Mouse (Mus musculus): ENCODE measurements at regions not wholly inside any gene's neighbourhood (a gene's known extent, or its start where the extent isn't known, plus 50 kb on each side); places are given as distances from the start of the nearest gene placed in this dataset.
A peak's percentile ranks its signal among the peaks of the same experiment; 100 is the strongest.

GRCm38 (mm10) chr13:92940610-92941009, 96.0 kb downstream of the Mtx3 start:
- WGBS: 83% methylated on average over 6 of the region's 6 CpGs
- no peaks in the 10 kb centered on the region for H3K4me1 ChIP-seq
- H3K27me3 ChIP-seq (replicated peaks; ENCODE audit: low read depth, poor library complexity, severe bottlenecking): no peaks in the 10 kb centered on the region
- H3K27ac ChIP-seq (replicated peaks): no peak overlapping the region
- DNase-seq (ENCODE audit: low spot score): no peak
- no peaks in the 10 kb centered on the region for H3K9me3 ChIP-seq
- H3K4me3 ChIP-seq: no peak overlapping the region
- H3K36me3 ChIP-seq (replicated peaks): no peaks in the 10 kb centered on the region

GRCm38 (mm10) chr13:92948560-92948959, 104.0 kb downstream of the Mtx3 start:
- Histone ChIP-seq H3K4me3 (no peak overlapping the region), H3K27me3 (replicated peaks; ENCODE audit: low read depth, poor library complexity, severe bottlenecking) (no peaks in the 10 kb centered on the region), H3K27ac (replicated peaks) (no peak overlapping the region), H3K9me3 (no peaks in the 10 kb centered on the region), H3K4me1 (no peaks in the 10 kb centered on the region), H3K36me3 (replicated peaks) (no peaks in the 10 kb centered on the region)
- 63% methylated on average over 2 of the region's 2 CpGs for WGBS
- no peak for DNase-seq (ENCODE audit: low spot score)

GRCm38 (mm10) chr13:92960031-92960430, 115.5 kb downstream of the Mtx3 start:
- Histone ChIP-seq H3K27me3 (replicated peaks; ENCODE audit: low read depth, poor library complexity, severe bottlenecking) (no peaks in the 10 kb centered on the region), H3K4me1 (no peaks in the 10 kb centered on the region), H3K9me3 (no peaks in the 10 kb centered on the region), H3K4me3 (no peak overlapping the region), H3K36me3 (replicated peaks) (no peaks in the 10 kb centered on the region), H3K27ac (replicated peaks) (no peak overlapping the region)
- WGBS: 78% methylated on average over 4 of the region's 4 CpGs
- DNase-seq (ENCODE audit: low spot score): no peak

- 88% methylated on average over 5 of the region's 5 CpGs for WGBS
- no peaks in the 10 kb centered on the region for H3K4me1 ChIP-seq
- no peak overlapping the region for H3K27ac ChIP-seq (replicated peaks)
- H3K4me3 ChIP-seq: no peak overlapping the region
- no peaks in the 10 kb centered on the region for H3K9me3 ChIP-seq
- H3K36me3 ChIP-seq (replicated peaks): no peaks in the 10 kb centered on the region
- no peak for DNase-seq (ENCODE audit: low spot score)
- H3K27me3 ChIP-seq (replicated peaks; ENCODE audit: low read depth, poor library complexity, severe bottlenecking): no peaks in the 10 kb centered on the region
These were observed 118.1 kb downstream of the Mtx3 start for GRCm38 (mm10) chr13:92962625-92963024.

GRCm38 (mm10) chr13:92963351-92963895, 118.9 kb downstream of the Mtx3 start:
- H3K27ac ChIP-seq (replicated peaks): no peak overlapping the region
- WGBS: 90% methylated on average over 2 of the region's 2 CpGs
- H3K27me3 ChIP-seq (replicated peaks; ENCODE audit: low read depth, poor library complexity, severe bottlenecking): no peaks in the 10 kb centered on the region
- no peak for DNase-seq (ENCODE audit: low spot score)
- H3K9me3 ChIP-seq: no peaks in the 10 kb centered on the region
- H3K4me3 ChIP-seq: no peak overlapping the region
- no peaks in the 10 kb centered on the region for H3K36me3 ChIP-seq (replicated peaks)
- no peaks in the 10 kb centered on the region for H3K4me1 ChIP-seq

- DNase-seq (ENCODE audit: low spot score): no peak
- Histone ChIP-seq H3K9me3 (no peaks in the 10 kb centered on the region), H3K27ac (replicated peaks) (no peak overlapping the region), H3K4me1 (no peaks in the 10 kb centered on the region), H3K27me3 (replicated peaks; ENCODE audit: low read depth, poor library complexity, severe bottlenecking) (no peaks in the 10 kb centered on the region), H3K4me3 (no peak overlapping the region), H3K36me3 (replicated peaks) (no peaks in the 10 kb centered on the region)
- 86% methylated on average over 5 of the region's 5 CpGs for WGBS
These were observed 119.7 kb downstream of the Mtx3 start for GRCm38 (mm10) chr13:92964213-92964743.

GRCm38 (mm10) chr13:92967025-92967610, 122.6 kb downstream of the Mtx3 start:
- no peak for DNase-seq (ENCODE audit: low spot score)
- no peak overlapping the region for H3K4me3 ChIP-seq
- H3K36me3 ChIP-seq (replicated peaks): no peaks in the 10 kb centered on the region
- 62% methylated on average over 1 of the region's 1 CpGs for WGBS
- no peaks in the 10 kb centered on the region for H3K4me1 ChIP-seq
- H3K9me3 ChIP-seq: no peaks in the 10 kb centered on the region
- no peaks in the 10 kb centered on the region for H3K27me3 ChIP-seq (replicated peaks; ENCODE audit: low read depth, poor library complexity, severe bottlenecking)
- H3K27ac ChIP-seq (replicated peaks): no peak overlapping the region

GRCm38 (mm10) chr13:92969579-92969978, 125.0 kb downstream of the Mtx3 start:
- H3K4me3 ChIP-seq: no peak overlapping the region
- no peaks in the 10 kb centered on the region for H3K9me3 ChIP-seq
- no peak for DNase-seq (ENCODE audit: low spot score)
- H3K27ac ChIP-seq (replicated peaks): no peak overlapping the region
- H3K4me1 ChIP-seq: 0 out of 2 replicates have a peak, but pooled peaks cover 3% of the 10 kb centered on the region
- H3K27me3 ChIP-seq (replicated peaks; ENCODE audit: low read depth, poor library complexity, severe bottlenecking): no peaks in the 10 kb centered on the region
- 91% methylated on average over 1 of the region's 1 CpGs for WGBS
- H3K36me3 ChIP-seq (replicated peaks): no peaks in the 10 kb centered on the region

GRCm38 (mm10) chr13:92972891-92973290, 128.3 kb downstream of the Mtx3 start:
- H3K9me3 ChIP-seq: no peaks in the 10 kb centered on the region
- no peak for DNase-seq (ENCODE audit: low spot score)
- no peak overlapping the region for H3K27ac ChIP-seq (replicated peaks)
- no peaks in the 10 kb centered on the region for H3K36me3 ChIP-seq (replicated peaks)
- no peaks in the 10 kb centered on the region for H3K27me3 ChIP-seq (replicated peaks; ENCODE audit: low read depth, poor library complexity, severe bottlenecking)
- H3K4me1 ChIP-seq: 0 out of 2 replicates have a peak, but pooled peaks cover 3% of the 10 kb centered on the region
- WGBS: 75% methylated on average over 5 of the region's 5 CpGs
- H3K4me3 ChIP-seq: no peak overlapping the region

- no peak for DNase-seq (ENCODE audit: low spot score)
- WGBS: 76% methylated on average over 4 of the region's 4 CpGs
- Histone ChIP-seq H3K36me3 (replicated peaks) (no peaks in the 10 kb centered on the region), H3K9me3 (no peaks in the 10 kb centered on the region), H3K4me1 (0 out of 2 replicates have a peak, but pooled peaks cover 3% of the 10 kb centered on the region), H3K27me3 (replicated peaks; ENCODE audit: low read depth, poor library complexity, severe bottlenecking) (no peaks in the 10 kb centered on the region), H3K27ac (replicated peaks) (no peak overlapping the region), H3K4me3 (no peak overlapping the region)
These were observed 129.2 kb downstream of the Mtx3 start for GRCm38 (mm10) chr13:92973791-92974190.

- peak; percentile 80 for DNase-seq (ENCODE audit: low spot score)
- Histone ChIP-seq H3K4me1 (peaks cover 15% of the 10 kb centered on the region), H3K27ac (replicated peaks) (0 out of 2 replicates have a peak overlapping the region, but pooled peaks have one; percentile 2), H3K9me3 (no peaks in the 10 kb centered on the region), H3K36me3 (replicated peaks) (no peaks in the 10 kb centered on the region), H3K27me3 (replicated peaks; ENCODE audit: low read depth, poor library complexity, severe bottlenecking) (no peaks in the 10 kb centered on the region; the same call in 1 of the 2 replicates), H3K4me3 (peak overlapping the region; percentile 36)
- 48% methylated on average over 17 of the region's 17 CpGs for WGBS
These were observed 142.4 kb downstream of the Mtx3 start for GRCm38 (mm10) chr13:92986719-92987553.

- Histone ChIP-seq H3K4me3 (no peak overlapping the region), H3K36me3 (replicated peaks) (no peaks in the 10 kb centered on the region), H3K4me1 (peaks cover 15% of the 10 kb centered on the region), H3K27me3 (replicated peaks; ENCODE audit: low read depth, poor library complexity, severe bottlenecking) (no peaks in the 10 kb centered on the region; the same call in 1 of the 2 replicates), H3K27ac (replicated peaks) (no peak overlapping the region), H3K9me3 (no peaks in the 10 kb centered on the region)
- no peak for DNase-seq (ENCODE audit: low spot score)
- WGBS: 91% methylated on average over 6 of the region's 6 CpGs
These were observed 143.1 kb downstream of the Mtx3 start for GRCm38 (mm10) chr13:92987691-92988090.

Measured in embryonic facial prominence, embryonic 10.5 days (tissue).